Mouse (Mus musculus) liver, adult 2 months (tissue): ENCODE results near the gene Aasdhppt.

Experiments used
- CTCF ChIP-seq: fragments of 200-500 bp; IDR thresholded peaks from 2 replicates; pipeline ENCODE4 v1.5.1; 2011; ENCODE audit warnings: low read depth, low read length, control low read depth
- POLR2A ChIP-seq: fragments of 200-500 bp; IDR thresholded peaks from 2 replicates; pipeline ENCODE4 v1.6.1; 2011; ENCODE audit warnings: low read length, control low read depth; ENCODE audit not compliant: insufficient read depth; ENCODE audit errors: extremely low read depth

DNA sequence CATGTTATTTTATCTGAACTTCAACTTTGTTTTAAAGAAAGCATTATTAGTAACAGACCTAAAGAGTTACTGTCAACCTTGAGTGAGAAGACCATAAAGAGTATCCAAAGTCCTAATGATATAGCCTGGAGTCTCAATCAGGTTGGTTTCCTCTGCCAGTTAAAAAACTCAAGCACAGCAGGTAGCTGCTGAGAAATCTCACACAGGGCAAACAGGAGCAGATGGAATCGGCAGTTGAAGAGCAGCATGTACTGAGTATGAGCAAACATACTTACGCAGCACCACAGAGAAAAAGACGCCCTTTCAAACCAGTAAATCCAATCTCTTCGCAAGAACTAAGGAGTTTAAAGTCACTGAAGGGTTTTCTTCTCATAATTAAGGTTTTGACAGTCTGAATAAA, 4.7 kb upstream of the Aasdhppt start:
- TF ChIP-seq CTCF (no peak), POLR2A (no peak)
